Mouse (Mus musculus) CH12.LX (cell line): Measurements from ENCODE around the gene Chrna1.

ENCODE experiments used
- CTCF ChIP-seq, 2 experiments: IDR thresholded peaks in 1 of 2; conservative IDR thresholded peaks in 1 of 2; 2 replicates each; pipeline ENCODE4 v1.5.1; 2011 to 2012; ENCODE audit warnings: low read depth in 2 of 2, low read length in 2 of 2, improper control_type of control experiment in 1 of 2, inconsistent platforms in 1 of 2, mild to moderate bottlenecking in 1 of 2, moderate library complexity in 1 of 2
- JUND ChIP-seq: conservative IDR thresholded peaks from 2 replicates; pipeline ENCODE4 v1.6.1; 2011; ENCODE audit warnings: low read depth, low read length, improper control_type of control experiment
- MAX ChIP-seq: IDR thresholded peaks from 2 replicates; pipeline ENCODE4 v1.6.1; 2011; ENCODE audit warnings: low read length, improper control_type of control experiment
- POLR2A ChIP-seq: IDR thresholded peaks from 2 replicates; pipeline ENCODE4 v1.6.1; 2011; ENCODE audit warnings: low read depth, mild to moderate bottlenecking, improper control_type of control experiment, low read length
- USF2 ChIP-seq: conservative IDR thresholded peaks from 2 replicates; pipeline ENCODE4 v1.6.1; 2011; ENCODE audit warnings: low read depth, low read length, improper control_type of control experiment

- TF ChIP-seq MAX (no peak), USF2 (no peak), JUND (no peak), CTCF (conservative IDR thresholded peaks at IDR 0.05 in 1 of 2, IDR thresholded peaks at IDR 0.05 in 1 of 2; ENCODE audit: low read depth in 2 of 2, low read length in 2 of 2) (no peak), POLR2A (no peak)
Observed at GRCm38 (mm10) chr2:73539141-73539540, 41.0 kb downstream of the Chrna1 start.
